Mouse (Mus musculus) right cerebral cortex, postnatal 10 days (tissue): ENCODE data around the gene Ell2.

Source experiments
- DNase-seq, 2 experiments: peaks; one replicate each; pipeline ENCODE4 v3.0.0; 2021; ENCODE audit warnings: low spot score in 2 of 2

The Ell2 gene

GRCm38 (mm10) chr13:75766967-75767366 is 60.4 kb downstream of the Ell2 start:
- DNase-seq, result no peak

- DNase-seq, result no peak
Measured at GRCm38 (mm10) chr13:75770744-75771143, 64.2 kb downstream of the Ell2 start.

GRCm38 (mm10) chr13:75771404-75771803 is 64.8 kb downstream of the Ell2 start:
- no peak for DNase-seq

- DNase-seq, result no peak
Measured at GRCm38 (mm10) chr13:75771984-75772730, 65.6 kb downstream of the Ell2 start.

GRCm38 (mm10) chr13:75775961-75776360 is 69.4 kb downstream of the Ell2 start:
- DNase-seq, result no peak

GRCm38 (mm10) chr13:75776692-75777091 is 70.1 kb downstream of the Ell2 start:
- no peak for DNase-seq

- no peak for DNase-seq
Measured at GRCm38 (mm10) chr13:75778156-75778555, 71.6 kb downstream of the Ell2 start.

- no peak for DNase-seq
Measured at GRCm38 (mm10) chr13:75779169-75779568, 72.6 kb downstream of the Ell2 start.

- DNase-seq, result no peak
Measured at GRCm38 (mm10) chr13:75780096-75780495, 73.5 kb downstream of the Ell2 start.

GRCm38 (mm10) chr13:75785726-75786125 is 79.2 kb downstream of the Ell2 start:
- no peak for DNase-seq

- DNase-seq, result no peak
Measured at GRCm38 (mm10) chr13:75786264-75786663, 79.7 kb downstream of the Ell2 start.

- DNase-seq, result no peak
Measured at GRCm38 (mm10) chr13:75787364-75787763, 80.8 kb downstream of the Ell2 start.

GRCm38 (mm10) chr13:75788178-75788577 is 81.6 kb downstream of the Ell2 start:
- DNase-seq, result no peak

- no peak for DNase-seq
Measured at GRCm38 (mm10) chr13:75789061-75789834, 82.7 kb downstream of the Ell2 start.

GRCm38 (mm10) chr13:75790550-75791205 is 84.1 kb downstream of the Ell2 start:
- no peak for DNase-seq

- DNase-seq, result no peak
Measured at GRCm38 (mm10) chr13:75793863-75794629, 87.5 kb downstream of the Ell2 start.

GRCm38 (mm10) chr13:75797369-75798141 is 91.0 kb downstream of the Ell2 start:
- peak; percentile 93 to 94 for DNase-seq

- DNase-seq, result no peak
Measured at GRCm38 (mm10) chr13:75798413-75799302, 92.1 kb downstream of the Ell2 start.

GRCm38 (mm10) chr13:75799421-75799820 is 92.9 kb downstream of the Ell2 start:
- DNase-seq, result no peak

- no peak for DNase-seq
Measured at GRCm38 (mm10) chr13:75807969-75808368, 101.4 kb downstream of the Ell2 start.
